Mouse (Mus musculus): ENCODE measurements around the gene Tex12. TPM values are rescaled to one million over a fixed set of nuclear protein-coding genes. Genes with fewer than 3 reads are reported as not detected.
A peak's percentile ranks its signal among the peaks of the same experiment; 100 is the strongest.

Gene Tex12
- total RNA-seq, 2 experiments from 2014 or later, result not detected

DNA sequence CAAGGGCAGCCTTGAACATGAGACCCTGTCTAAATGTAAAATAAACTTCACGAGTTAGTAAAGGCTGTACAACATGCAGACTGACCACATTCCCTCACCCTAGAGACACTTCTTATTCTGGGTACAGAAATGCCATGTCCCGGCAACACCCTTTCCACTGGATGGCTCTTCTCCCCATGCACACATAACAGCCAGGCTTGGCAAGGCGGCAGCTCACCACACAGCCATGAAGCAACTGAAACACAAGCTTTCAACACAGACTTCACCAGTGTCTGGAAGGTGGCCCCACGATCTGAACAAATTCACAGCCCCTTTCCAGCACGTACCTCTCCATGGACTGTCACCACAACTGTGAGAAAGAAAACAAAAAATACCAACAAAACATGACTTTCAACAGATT is 36.2 kb downstream of the Tex12 start:
- no peak for ATAC-seq (replicated peaks; ENCODE audit: low FRiP score, low TSS enrichment, poor library complexity, severe bottlenecking)

DNA sequence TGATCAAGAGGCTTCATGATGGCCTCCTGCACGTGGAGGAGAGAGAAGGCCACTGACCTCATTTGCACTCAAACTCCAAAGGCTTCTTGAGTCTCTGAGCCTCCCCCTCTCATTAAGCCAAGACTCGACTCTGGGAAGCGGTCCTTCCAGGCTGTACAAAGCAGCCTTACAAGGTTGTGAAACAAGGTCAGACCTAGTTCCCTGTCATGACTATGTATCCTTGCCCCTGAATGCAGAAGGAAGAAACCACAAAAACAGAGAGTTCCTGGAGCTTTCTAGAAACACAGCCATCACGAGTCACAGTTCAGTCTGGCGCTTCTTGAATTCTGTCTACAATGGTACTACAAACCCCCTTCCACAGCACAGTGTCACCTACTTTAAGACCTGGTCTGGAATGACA is 38.6 kb downstream of the Tex12 start:
- no peak for ATAC-seq (replicated peaks; ENCODE audit: low FRiP score, low TSS enrichment, poor library complexity, severe bottlenecking)

GRCm38 (mm10) chr9:50521562-50521961 is 39.6 kb downstream of the Tex12 start:
- no peak for ATAC-seq (replicated peaks; ENCODE audit: low FRiP score, low TSS enrichment, poor library complexity, severe bottlenecking)

DNA sequence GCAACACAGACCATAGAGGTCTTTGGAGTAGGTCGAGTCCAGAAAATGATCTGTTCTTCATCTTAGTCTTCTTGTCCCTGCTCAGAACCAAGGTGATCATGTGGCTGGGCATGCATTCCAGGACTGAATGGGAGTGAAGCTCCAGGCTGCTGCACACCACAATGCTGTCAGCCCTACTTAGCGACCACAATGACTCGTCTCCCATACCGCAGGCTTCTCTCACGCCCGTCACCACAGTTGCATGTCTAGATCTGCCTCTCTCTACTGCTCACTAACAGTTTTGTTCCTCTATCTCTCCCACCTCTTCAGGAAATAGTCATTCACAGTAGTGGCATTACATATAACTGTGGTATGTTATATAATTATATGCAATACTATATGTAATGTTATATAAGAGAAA is 40.4 kb downstream of the Tex12 start:
- peak; percentile 58; the same call in 1 of the 2 replicates for ATAC-seq (replicated peaks; ENCODE audit: low FRiP score, low TSS enrichment, poor library complexity, severe bottlenecking)

DNA sequence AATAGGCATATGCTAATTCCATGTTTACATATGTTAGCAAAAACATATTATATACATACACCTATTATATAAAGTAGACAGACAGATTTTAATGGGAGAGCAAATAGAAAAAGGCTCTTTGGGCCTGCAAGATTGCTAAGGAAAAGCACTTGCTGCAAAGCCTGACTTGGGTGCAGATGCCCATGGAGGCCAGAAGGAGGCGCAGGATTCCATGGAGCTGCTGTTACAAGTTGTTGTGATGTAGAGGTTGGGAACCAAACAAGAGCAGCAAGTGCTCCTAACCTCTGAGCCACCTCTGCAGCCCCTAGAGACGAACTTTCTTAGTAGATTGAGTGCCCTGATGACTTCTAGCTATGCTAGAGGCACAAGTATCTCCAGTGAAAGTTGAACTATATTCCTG is 42.3 kb downstream of the Tex12 start:
- ATAC-seq (replicated peaks; ENCODE audit: low FRiP score, low TSS enrichment, poor library complexity, severe bottlenecking), result peak; percentile 71; the same call in 1 of the 2 replicates

DNA sequence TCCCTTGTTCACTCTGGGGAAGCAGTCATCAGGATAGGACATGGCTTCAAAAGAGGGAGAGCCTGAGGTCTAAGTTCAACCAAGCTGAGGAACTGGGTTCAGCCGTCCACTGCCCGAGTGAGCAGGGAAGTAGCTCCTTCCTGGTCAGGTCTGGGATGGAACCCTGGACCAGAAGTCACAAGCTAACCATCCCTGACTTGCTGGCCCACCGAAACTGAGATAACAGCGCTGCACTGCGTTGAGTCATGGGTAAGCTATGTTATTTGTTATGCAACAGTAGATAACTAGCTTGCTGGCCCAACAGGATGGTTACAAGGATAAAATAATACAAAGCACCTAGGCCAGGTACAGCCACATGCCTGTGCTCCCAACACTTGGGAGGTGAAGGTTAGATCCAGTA is 45.7 kb downstream of the Tex12 start:
- no peak for ATAC-seq (replicated peaks; ENCODE audit: low FRiP score, low TSS enrichment, poor library complexity, severe bottlenecking)

GRCm38 (mm10) chr9:50507570-50507969 is 53.6 kb downstream of the Tex12 start:
- ATAC-seq (replicated peaks; ENCODE audit: low FRiP score, low TSS enrichment, poor library complexity, severe bottlenecking), result no peak

Other genes with a start within 250 kb of the Tex12 start
- gene Rpl10-ps3, start 216.4 kb downstream of the Tex12 start, total RNA-seq (2014; fragmentation: Nextera tagmentation), result 473 and 492 TPM in 2 replicates
- gene Rpl10-ps3, start 216.4 kb downstream of the Tex12 start, total RNA-seq (2017), result 197 and 284 TPM in 2 replicates
- not detected in 2 replicates for gene Plet1, start 66.8 kb downstream of the Tex12 start, total RNA-seq (2014; fragmentation: Nextera tagmentation)
- not detected in 2 replicates for gene Plet1, start 66.8 kb downstream of the Tex12 start, total RNA-seq (2017)
- gene Pts, start 32.6 kb downstream of the Tex12 start, total RNA-seq (2014; fragmentation: Nextera tagmentation), result 76.0 and 81.6 TPM in 2 replicates
- gene Pts, start 32.6 kb downstream of the Tex12 start, total RNA-seq (2017), result 45.2 and 74.2 TPM in 2 replicates
- gene Il18, start 6.5 kb downstream of the Tex12 start, total RNA-seq (2014; fragmentation: Nextera tagmentation), result 1.8 TPM in 1 of 2 replicates, not detected in the other
- 1.5 TPM in 1 of 2 replicates, not detected in the other for gene Il18, start 6.5 kb downstream of the Tex12 start, total RNA-seq (2017)
- gene Bco2, start 6.1 kb downstream of the Tex12 start, total RNA-seq (2014; fragmentation: Nextera tagmentation), result 0.20 TPM in 1 of 2 replicates, not detected in the other
- 0.50 and 0.89 TPM in 2 replicates for gene Bco2, start 6.1 kb downstream of the Tex12 start, total RNA-seq (2017)
- gene Sdhd, start 42.5 kb upstream of the Tex12 start, total RNA-seq (2014; fragmentation: Nextera tagmentation), result 254 and 275 TPM in 2 replicates
- 241 and 307 TPM in 2 replicates for gene Sdhd, start 42.5 kb upstream of the Tex12 start, total RNA-seq (2017)
- gene Timm8b, start 42.6 kb upstream of the Tex12 start, total RNA-seq (2014; fragmentation: Nextera tagmentation), result 176 and 190 TPM in 2 replicates
- gene Timm8b, start 42.6 kb upstream of the Tex12 start, total RNA-seq (2017), result 253 and 291 TPM in 2 replicates
- 3.5 and 3.8 TPM in 2 replicates for gene Pih1d2, start 56.0 kb upstream of the Tex12 start, total RNA-seq (2014; fragmentation: Nextera tagmentation)
- 10.4 TPM in 1 of 2 replicates, not detected in the other for gene Pih1d2, start 56.0 kb upstream of the Tex12 start, total RNA-seq (2017)
- gene Nkapd1, start 56.1 kb upstream of the Tex12 start, total RNA-seq (2014; fragmentation: Nextera tagmentation), result 21.6 and 27.6 TPM in 2 replicates
- 46.2 and 51.8 TPM in 2 replicates for gene Nkapd1, start 56.1 kb upstream of the Tex12 start, total RNA-seq (2017)
- 41.0 and 51.5 TPM in 2 replicates for gene Dlat, start 98.5 kb upstream of the Tex12 start, total RNA-seq (2014; fragmentation: Nextera tagmentation)
- gene Dlat, start 98.5 kb upstream of the Tex12 start, total RNA-seq (2017), result 52.4 and 68.9 TPM in 2 replicates
- gene Dixdc1, start 178.2 kb upstream of the Tex12 start, total RNA-seq (2014; fragmentation: Nextera tagmentation), result not detected in 2 replicates
- gene Dixdc1, start 178.2 kb upstream of the Tex12 start, total RNA-seq (2017), result not detected in 2 replicates
- not detected in 2 replicates for gene 2310030G06Rik, start 185.2 kb upstream of the Tex12 start, total RNA-seq (2014; fragmentation: Nextera tagmentation)
- not detected in 2 replicates for gene 2310030G06Rik, start 185.2 kb upstream of the Tex12 start, total RNA-seq (2017)
- gene Cryab, start 190.0 kb upstream of the Tex12 start, total RNA-seq (2014; fragmentation: Nextera tagmentation), result not detected in 2 replicates
- not detected in 2 replicates for gene Cryab, start 190.0 kb upstream of the Tex12 start, total RNA-seq (2017)
- not detected in 2 replicates for gene Hspb2, start 191.0 kb upstream of the Tex12 start, total RNA-seq (2014; fragmentation: Nextera tagmentation)
- not detected in 2 replicates for gene Hspb2, start 191.0 kb upstream of the Tex12 start, total RNA-seq (2017)
- gene Fdxacb1, start 206.9 kb upstream of the Tex12 start, total RNA-seq (2014; fragmentation: Nextera tagmentation), result 12.7 and 21.0 TPM in 2 replicates
- gene Fdxacb1, start 206.9 kb upstream of the Tex12 start, total RNA-seq (2017), result 10.5 and 10.8 TPM in 2 replicates
- gene Alg9, start 213.7 kb upstream of the Tex12 start, total RNA-seq (2014; fragmentation: Nextera tagmentation), result 25.0 and 36.0 TPM in 2 replicates
- gene Alg9, start 213.7 kb upstream of the Tex12 start, total RNA-seq (2017), result 19.5 and 24.5 TPM in 2 replicates
- 11.8 and 30.5 TPM in 2 replicates for gene 1110032A03Rik, start 214.2 kb upstream of the Tex12 start, total RNA-seq (2014; fragmentation: Nextera tagmentation)
- 19.4 and 26.2 TPM in 2 replicates for gene 1110032A03Rik, start 214.2 kb upstream of the Tex12 start, total RNA-seq (2017)